Mouse (Mus musculus) olfactory bulb, adult 2 months (tissue): Measurements from ENCODE around the gene Col26a1.

ENCODE experiments used
- CTCF ChIP-seq: fragments of 200-500 bp; IDR thresholded peaks from 2 replicates; pipeline ENCODE4 v1.5.1; 2012; ENCODE audit warnings: low read depth, mild to moderate bottlenecking, low read length, moderate library complexity; ENCODE audit not compliant: insufficient read depth
- POLR2A ChIP-seq: fragments of 200-500 bp; IDR thresholded peaks from 2 replicates; pipeline ENCODE4 v1.6.1; 2012; ENCODE audit warnings: mild to moderate bottlenecking, low read depth, low read length, moderate library complexity; ENCODE audit not compliant: insufficient read depth

DNA sequence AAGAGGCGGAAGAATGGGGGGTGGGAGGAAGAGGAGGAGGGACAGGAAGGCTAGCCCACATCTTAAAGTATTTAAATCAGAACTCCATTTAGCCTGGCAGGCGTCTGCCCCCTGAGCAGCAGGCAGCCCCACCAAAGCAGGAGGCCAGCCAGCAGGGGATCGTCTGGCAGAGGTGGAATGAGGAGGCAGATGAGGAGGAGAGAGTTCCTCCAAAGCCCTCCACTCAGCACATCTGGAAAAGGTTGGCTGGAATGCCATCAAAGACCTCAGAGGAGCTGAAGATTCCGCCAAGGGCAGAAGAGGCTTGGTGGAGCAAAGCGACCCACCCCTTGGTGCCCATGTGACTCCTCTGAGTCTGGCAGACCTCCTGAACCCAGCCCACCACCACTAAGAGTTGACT lies 39.1 kb downstream of the Col26a1 start:
- TF ChIP-seq POLR2A: no peak
- no peak for TF ChIP-seq CTCF
